Mouse (Mus musculus) central nervous system, embryonic 11.5 days (tissue): Measurements from ENCODE around the gene Olfr1219. TPM values are rescaled to one million over a fixed set of nuclear protein-coding genes. Genes with fewer than 3 reads are reported as not detected.

Source experiments
- polyA plus RNA-seq: library from polyadenylated mRNA; depleted of rRNA; stranded (reverse); fragments of >200 nt; gene quantifications from 2 replicates; pipeline ENCODE4 v1.2.3, GENCODE M21; 2012; rRNA removed

Gene Olfr1219
- not detected in 2 replicates for polyA plus RNA-seq

GRCm38 (mm10) chr2:89083413-89083812, at the start of gene Olfr1219:
Olfr1219 (minus strand) TSS chr2:89083513.

GRCm38 (mm10) chr2:89132954-89133353, 49.6 kb upstream of the Olfr1219 start, which contains the start of gene Olfr1222:
Olfr1222 (minus strand) TSS chr2:89133054.

GRCm38 (mm10) chr2:89117183-89117582, 33.9 kb upstream of the Olfr1219 start, which contains the start of gene Olfr1221:
Olfr1221 (minus strand) TSS chr2:89117283.

GRCm38 (mm10) chr2:89106735-89107134, 23.4 kb upstream of the Olfr1219 start, which contains the start of gene Olfr1220:
Olfr1220 (minus strand) TSS chr2:89106835.

GRCm38 (mm10) chr2:89061087-89061486, 22.2 kb downstream of the Olfr1219 start, which contains the start of gene Olfr1218:
Olfr1218 (minus strand) TSS chr2:89061187.

GRCm38 (mm10) chr2:89031965-89032364, 51.3 kb downstream of the Olfr1219 start, which contains the start of gene Olfr1217:
Olfr1217 (minus strand) TSS chr2:89032065.

Other genes starting within 250 kb of the Olfr1219 start
- not detected in 2 replicates for gene Olfr1204, start 234.2 kb downstream of the Olfr1219 start, polyA plus RNA-seq
- not detected in 2 replicates for gene Olfr1206, start 220.3 kb downstream of the Olfr1219 start, polyA plus RNA-seq
- gene Olfr1208, start 181.2 kb downstream of the Olfr1219 start, polyA plus RNA-seq, result not detected in 2 replicates
- gene Olfr1209, start 168.4 kb downstream of the Olfr1219 start, polyA plus RNA-seq, result not detected in 2 replicates
- gene Olfr1211, start 145.4 kb downstream of the Olfr1219 start, polyA plus RNA-seq, result not detected in 2 replicates
- not detected in 2 replicates for gene Olfr1212, start 129.5 kb downstream of the Olfr1219 start, polyA plus RNA-seq
- not detected in 2 replicates for gene Gm13762, start 103.2 kb downstream of the Olfr1219 start, polyA plus RNA-seq
- gene Olfr1214, start 90.9 kb downstream of the Olfr1219 start, polyA plus RNA-seq, result not detected in 2 replicates
- not detected in 2 replicates for gene Olfr1215, start 76.5 kb downstream of the Olfr1219 start, polyA plus RNA-seq
- gene Olfr1216, start 65.2 kb downstream of the Olfr1219 start, polyA plus RNA-seq, result not detected in 2 replicates
- not detected in 2 replicates for gene Olfr1217, start 51.4 kb downstream of the Olfr1219 start, polyA plus RNA-seq
- gene Olfr1218, start 22.3 kb downstream of the Olfr1219 start, polyA plus RNA-seq, result not detected in 2 replicates
- not detected in 2 replicates for gene Olfr1220, start 23.3 kb upstream of the Olfr1219 start, polyA plus RNA-seq
- gene Olfr1221, start 33.8 kb upstream of the Olfr1219 start, polyA plus RNA-seq, result not detected in 2 replicates
- gene Olfr1222, start 49.5 kb upstream of the Olfr1219 start, polyA plus RNA-seq, result not detected in 2 replicates
- not detected in 2 replicates for gene Olfr1223, start 68.0 kb upstream of the Olfr1219 start, polyA plus RNA-seq
- not detected in 2 replicates for gene Olfr1224-ps1, start 80.6 kb upstream of the Olfr1219 start, polyA plus RNA-seq
- not detected in 2 replicates for gene Olfr1225, start 91.2 kb upstream of the Olfr1219 start, polyA plus RNA-seq
- gene Olfr1226, start 116.5 kb upstream of the Olfr1219 start, polyA plus RNA-seq, result not detected in 2 replicates
- gene Olfr1228, start 170.5 kb upstream of the Olfr1219 start, polyA plus RNA-seq, result not detected in 2 replicates
- not detected in 2 replicates for gene Olfr1229, start 204.5 kb upstream of the Olfr1219 start, polyA plus RNA-seq
- gene Olfr1230, start 213.8 kb upstream of the Olfr1219 start, polyA plus RNA-seq, result not detected in 2 replicates
- not detected in 2 replicates for gene Olfr1231, start 223.6 kb upstream of the Olfr1219 start, polyA plus RNA-seq
- not detected in 2 replicates for gene Olfr1232, start 246.2 kb upstream of the Olfr1219 start, polyA plus RNA-seq